Mouse (Mus musculus) right cerebral cortex, postnatal 25 days (tissue): ENCODE data around the gene Tmem204.

Experiments used
- DNase-seq: peaks from one replicate; pipeline ENCODE4 v3.0.0; 2022

Tmem204 gene

GRCm38 (mm10) chr17:25013606-25014501 is 69.5 kb downstream of the Tmem204 start:
- peak; percentile 16 for DNase-seq
